Mouse (Mus musculus) limb, embryonic 12.5 days (tissue): ENCODE data around the gene Eps8l1. TPM values are rescaled to one million over a fixed set of nuclear protein-coding genes. Genes with fewer than 3 reads are reported as not detected.

Experiments used
- ATAC-seq: fragments of 200-750 bp; cut with Nextera tagmentation; 2 replicates; pipeline ENCODE4 v1.8.0; 2017; ENCODE audit warnings: low read depth, moderate TSS enrichment; ENCODE audit not compliant: insufficient number of reproducible peaks, insufficient read depth, low FRiP score, low TSS enrichment
- H3K27ac ChIP-seq: fragments of 300-500 bp; sonication (generic); 2 replicates; pipeline ENCODE4 v1.5.1; 2016; ENCODE audit warnings: mild to moderate bottlenecking, moderate library complexity
- H3K27me3 ChIP-seq: fragments of 300-500 bp; sonication (generic); 2 replicates; pipeline ENCODE4 v1.6.1; 2016; ENCODE audit warnings: mild to moderate bottlenecking, moderate library complexity
- H3K36me3 ChIP-seq: fragments of 300-500 bp; sonication (generic); 2 replicates; pipeline ENCODE4 v1.6.1; 2016; ENCODE audit warnings: mild to moderate bottlenecking, moderate library complexity
- H3K4me1 ChIP-seq: fragments of 300-500 bp; sonication (generic); replicated peaks from 2 replicates; pipeline ENCODE4 v1.6.1; 2016
- H3K4me2 ChIP-seq: fragments of 300-500 bp; sonication (generic); 2 replicates; pipeline ENCODE4 v1.6.1; 2016; ENCODE audit warnings: mild to moderate bottlenecking, moderate library complexity
- H3K4me3 ChIP-seq: fragments of 300-500 bp; sonication (generic); replicated peaks from 2 replicates; pipeline ENCODE4 v1.5.1; 2016; ENCODE audit warnings: mild to moderate bottlenecking
- H3K9ac ChIP-seq: fragments of 300-500 bp; sonication (generic); replicated peaks from 2 replicates; pipeline ENCODE4 v1.6.1; 2016; ENCODE audit warnings: mild to moderate bottlenecking, moderate library complexity
- H3K9me3 ChIP-seq: fragments of 300-500 bp; sonication (generic); 2 replicates; pipeline ENCODE4 v1.6.1; 2016; ENCODE audit warnings: mild to moderate bottlenecking, moderate library complexity
- WGBS: fragments of 180-500 bp; shearing (Covaris S2); methylation state at CpG from one replicate; pipeline ENCODE4 v1.1.7; 2016; 5-methylcytosine and 5-hydroxymethylcytosine counted together
- polyA plus RNA-seq: library from polyadenylated mRNA; unstranded; fragments of >200 nt; fragmentation: Nextera tagmentation; extraction: Ambion mirVana; gene quantifications from 2 replicates; pipeline ENCODE4 v1.2.1, GENCODE M21; 2016

Gene Eps8l1
- polyA plus RNA-seq, 1 experiment from 2014 or later, result 6.4 TPM

GRCm38 (mm10) chr7:4509863-4510608 is 49.6 kb downstream of the Eps8l1 start:
- Histone ChIP-seq H3K36me3 (no peaks in the 10 kb centered on the region), H3K27ac (no peak overlapping the region), H3K4me2 (peak overlapping the region; percentile 28), H3K4me3 (peak overlapping the region; percentile 11; the same call in 1 of the 2 replicates), H3K4me1 (peaks cover 10% of the 10 kb centered on the region), H3K27me3 (no peaks in the 10 kb centered on the region; the same call in 1 of the 2 replicates), H3K9ac (no peak overlapping the region), H3K9me3 (no peaks in the 10 kb centered on the region)
- WGBS, result 19% methylated on average over 24 of the region's 24 CpGs
- peak; percentile 44; the same call in 1 of the 2 replicates for ATAC-seq

GRCm38 (mm10) chr7:4511489-4512224 is 51.2 kb downstream of the Eps8l1 start:
- no peaks in the 10 kb centered on the region for H3K9me3 ChIP-seq
- peak overlapping the region; percentile 4; the same call in 1 of the 2 replicates for H3K4me2 ChIP-seq
- no peak for ATAC-seq
- no peaks in the 10 kb centered on the region for H3K36me3 ChIP-seq
- H3K4me3 ChIP-seq, result no peak overlapping the region
- H3K4me1 ChIP-seq, result peaks cover 21% of the 10 kb centered on the region
- no peak overlapping the region for H3K9ac ChIP-seq
- no peak overlapping the region for H3K27ac ChIP-seq
- 76% methylated on average over 8 of the region's 8 CpGs for WGBS
- no peaks in the 10 kb centered on the region; the same call in 1 of the 2 replicates for H3K27me3 ChIP-seq

GRCm38 (mm10) chr7:4513236-4513635 is 52.8 kb downstream of the Eps8l1 start:
- H3K36me3 ChIP-seq, result no peaks in the 10 kb centered on the region
- 0 out of 2 replicates have a peak overlapping the region, but pooled peaks have one; percentile 59 for H3K27ac ChIP-seq
- peak overlapping the region; percentile 13 for H3K4me3 ChIP-seq
- H3K9me3 ChIP-seq, result no peaks in the 10 kb centered on the region
- no peak for ATAC-seq
- H3K9ac ChIP-seq, result no peak overlapping the region
- WGBS, result 29% methylated on average over 13 of the region's 13 CpGs
- no peaks in the 10 kb centered on the region; the same call in 1 of the 2 replicates for H3K27me3 ChIP-seq
- peaks cover 21% of the 10 kb centered on the region for H3K4me1 ChIP-seq
- 0 out of 2 replicates have a peak overlapping the region, but pooled peaks have one; percentile 27 for H3K4me2 ChIP-seq

DNA sequence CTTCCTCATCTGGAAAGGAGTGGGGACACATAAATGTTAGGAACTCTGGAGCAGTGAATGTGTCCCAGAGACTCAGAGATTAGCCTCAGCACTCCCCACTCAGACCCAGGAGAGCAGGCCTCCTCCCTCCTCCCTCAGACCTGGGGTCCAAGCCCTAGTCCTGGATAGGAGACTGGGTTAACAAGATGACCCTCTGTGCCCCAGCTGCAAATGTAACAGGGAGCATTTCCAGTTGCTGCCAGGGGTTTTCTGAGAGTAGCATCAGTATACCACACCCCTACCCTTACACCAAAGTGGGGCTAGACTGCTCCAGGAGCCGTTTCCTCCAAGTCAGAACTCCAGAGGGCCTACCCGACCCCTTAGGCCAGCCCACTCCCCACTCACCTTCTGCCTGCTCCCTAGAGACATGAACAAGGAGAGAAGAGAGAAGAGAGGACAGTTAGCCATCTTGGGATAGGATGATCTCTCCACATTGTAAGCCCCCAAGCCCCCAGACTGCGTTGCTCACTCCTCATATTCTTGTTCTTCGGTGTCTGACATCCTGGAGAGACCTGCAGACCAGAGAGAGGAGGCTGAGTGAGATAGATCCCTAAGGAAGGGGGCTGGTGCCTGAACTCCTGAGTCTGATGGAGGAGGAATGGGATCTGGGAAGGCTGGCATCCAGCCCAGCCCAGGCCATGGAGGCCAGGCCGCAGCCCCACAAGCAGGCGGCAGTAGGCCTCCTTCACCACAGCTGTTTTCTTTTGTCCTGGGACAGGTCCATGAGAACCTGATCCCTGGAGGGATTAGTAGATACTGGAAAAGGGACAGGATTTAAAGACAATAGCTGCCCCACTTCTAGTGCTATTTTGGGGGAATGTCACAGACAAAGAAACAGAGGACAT is 53.6 kb downstream of the Eps8l1 start:
- Histone ChIP-seq H3K4me3 (peak overlapping the region; percentile 13), H3K4me2 (peak overlapping the region; percentile 27; the same call in 1 of the 2 replicates)

DNA sequence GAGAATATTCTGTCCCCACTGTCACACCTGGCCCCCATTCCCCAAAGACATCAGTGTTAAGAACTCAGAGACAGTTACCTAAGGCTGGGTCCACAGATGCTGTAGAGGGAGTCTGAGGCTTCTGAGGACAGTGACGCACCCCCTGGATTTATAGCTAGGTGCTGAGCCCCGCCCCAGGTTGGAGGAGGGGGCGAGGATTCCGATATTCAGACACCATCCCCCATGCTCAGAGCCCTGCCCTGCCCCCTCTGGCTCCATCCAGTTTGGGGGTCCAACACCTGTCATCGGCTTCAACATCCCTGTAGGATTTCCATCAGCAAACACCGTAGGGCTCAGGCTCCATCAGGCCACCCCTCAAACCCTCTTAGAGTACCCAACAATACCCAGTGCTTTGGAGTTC is 55.4 kb downstream of the Eps8l1 start:
- Histone ChIP-seq H3K27ac (peak overlapping the region; percentile 62), H3K9ac (no peak overlapping the region)

More for the DNA sequence above, 53.6 kb downstream of the Eps8l1 start:
- WGBS, result 65% methylated on average over 6 of the region's 6 CpGs
- Histone ChIP-seq H3K36me3 (no peaks in the 10 kb centered on the region), H3K9ac (peak overlapping the region; percentile 48; the same call in 1 of the 2 replicates), H3K4me1 (peaks cover 21% of the 10 kb centered on the region), H3K27ac (peak overlapping the region; percentile 59), H3K27me3 (no peaks in the 10 kb centered on the region; the same call in 1 of the 2 replicates), H3K9me3 (no peaks in the 10 kb centered on the region)
- ATAC-seq, result no peak

GRCm38 (mm10) chr7:4516332-4517050 is 56.0 kb downstream of the Eps8l1 start, which contains the start of gene Tnnt1:
TSS of gene Tnnt1 (minus strand) at chr7:4516382.
- Histone ChIP-seq H3K9ac (no peak within 1 kb of the TSS), H3K4me1 (peaks cover 28% of the 10 kb centered on the region), H3K27me3 (peaks cover 11% of the 10 kb centered on the region), H3K36me3 (no peaks in the 10 kb centered on the region), H3K4me3 (peak within 1 kb of the TSS; percentile 21; the same call in 1 of the 2 replicates), H3K27ac (peak within 1 kb of the TSS; percentile 62), H3K9me3 (no peaks in the 10 kb centered on the region), H3K4me2 (peak within 1 kb of the TSS; percentile 4; the same call in 1 of the 2 replicates)
- WGBS, result 20% methylated on average over 4 of the region's 4 CpGs
- 0 out of 2 replicates have a peak, but pooled peaks have one; percentile 17 for ATAC-seq

More for the DNA sequence above, 55.4 kb downstream of the Eps8l1 start:
- Histone ChIP-seq H3K4me1 (peaks cover 28% of the 10 kb centered on the region), H3K4me3 (peak overlapping the region; percentile 21; the same call in 1 of the 2 replicates), H3K4me2 (peak overlapping the region; percentile 4; the same call in 1 of the 2 replicates), H3K36me3 (no peaks in the 10 kb centered on the region), H3K9me3 (no peaks in the 10 kb centered on the region), H3K27me3 (peaks cover 8% of the 10 kb centered on the region; the same call in 1 of the 2 replicates)
- WGBS, result 51% methylated on average over 6 of the region's 6 CpGs
- peak; percentile 21; the same call in 1 of the 2 replicates for ATAC-seq

GRCm38 (mm10) chr7:4518487-4518886 is 58.0 kb downstream of the Eps8l1 start:
- no peak overlapping the region for H3K27ac ChIP-seq
- 93% methylated on average over 1 of the region's 1 CpGs for WGBS
- H3K4me3 ChIP-seq, result no peak overlapping the region
- peaks cover 22% of the 10 kb centered on the region for H3K27me3 ChIP-seq
- H3K36me3 ChIP-seq, result no peaks in the 10 kb centered on the region
- ATAC-seq, result no peak
- no peaks in the 10 kb centered on the region for H3K9me3 ChIP-seq
- H3K4me1 ChIP-seq, result peaks cover 28% of the 10 kb centered on the region
- H3K4me2 ChIP-seq, result no peak overlapping the region
- no peak overlapping the region for H3K9ac ChIP-seq

DNA sequence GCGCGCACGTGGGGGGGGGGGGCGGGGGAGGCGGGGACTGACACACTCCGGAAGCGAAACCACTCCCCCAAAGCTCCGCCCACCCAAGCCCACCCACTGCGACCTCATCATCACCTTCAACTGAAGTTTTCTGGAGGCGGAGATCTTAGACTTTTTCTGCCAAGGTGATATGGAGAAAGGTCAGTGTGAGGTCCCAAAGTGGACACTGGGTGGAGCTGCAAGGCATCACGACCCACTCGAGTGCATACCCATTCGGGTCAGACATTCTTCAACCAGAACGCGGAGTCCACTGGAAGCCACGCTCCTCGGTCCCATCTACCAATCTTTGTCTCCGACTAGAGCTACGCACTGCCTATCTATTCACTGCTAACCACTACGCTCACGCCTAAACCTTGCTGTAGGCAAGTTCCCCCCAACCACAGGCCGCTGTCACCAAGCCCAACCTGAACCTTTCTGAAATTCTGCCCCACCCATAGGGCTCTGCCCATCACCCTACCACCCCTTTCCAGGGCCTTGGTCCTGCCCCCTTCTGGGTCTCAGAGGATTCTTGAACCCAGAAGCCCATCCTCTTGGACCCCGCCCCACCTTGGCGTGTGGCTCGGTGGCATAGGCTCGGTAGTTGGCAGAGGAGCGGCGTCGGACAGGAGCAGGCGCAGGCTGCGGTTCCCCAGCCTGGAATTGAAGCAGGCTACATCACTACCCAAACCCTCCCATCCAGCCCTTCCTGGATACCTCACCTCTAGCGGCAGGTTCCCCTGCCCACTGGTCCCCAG is 60.9 kb downstream of the Eps8l1 start:
- WGBS, result 33% methylated on average over 32 of the region's 32 CpGs
- H3K4me2 ChIP-seq, result peak overlapping the region; percentile 50
- H3K9ac ChIP-seq, result no peak overlapping the region; the same call in 1 of the 2 replicates
- no peaks in the 10 kb centered on the region for H3K36me3 ChIP-seq
- H3K4me1 ChIP-seq, result peaks cover 14% of the 10 kb centered on the region
- H3K4me3 ChIP-seq, result peak overlapping the region; percentile 26
- H3K27ac ChIP-seq, result no peak overlapping the region
- peaks cover 22% of the 10 kb centered on the region for H3K27me3 ChIP-seq
- H3K9me3 ChIP-seq, result no peaks in the 10 kb centered on the region
- ATAC-seq, result no peak

- no peak for ATAC-seq
- no peak overlapping the region for H3K9ac ChIP-seq
- peaks cover 19% of the 10 kb centered on the region for H3K4me1 ChIP-seq
- no peaks in the 10 kb centered on the region for H3K36me3 ChIP-seq
- no peak overlapping the region for H3K4me3 ChIP-seq
- WGBS, result 77% methylated on average over 6 of the region's 6 CpGs
- no peak overlapping the region for H3K27ac ChIP-seq
- H3K9me3 ChIP-seq, result no peaks in the 10 kb centered on the region
- H3K4me2 ChIP-seq, result no peak overlapping the region
- H3K27me3 ChIP-seq, result peaks cover 22% of the 10 kb centered on the region
These were observed 61.8 kb downstream of the Eps8l1 start for GRCm38 (mm10) chr7:4522292-4522691.
